Mouse (Mus musculus) MEL (cell line): ENCODE measurements around the gene Chd3.

Experiments used
- CTCF ChIP-seq, 3 experiments: IDR thresholded peaks in 2 of 3; conservative IDR thresholded peaks in 1 of 3; 2 replicates each; pipeline ENCODE4 v1.5.1; 2011 to 2012; ENCODE audit warnings: low read length in 3 of 3, low read depth in 2 of 3, mild to moderate bottlenecking in 2 of 3, improper control_type of control experiment in 1 of 3, inconsistent platforms in 1 of 3, mixed read lengths in 1 of 3, moderate library complexity in 1 of 3; ENCODE audit not compliant: control insufficient read depth in 1 of 3, insufficient read depth in 1 of 3, poor library complexity in 1 of 3, severe bottlenecking in 1 of 3
- EP300 ChIP-seq, 2 experiments: IDR thresholded peaks; 2 replicates each; pipeline ENCODE4 v1.6.1; 2011; ENCODE audit warnings: improper control_type of control experiment in 2 of 2, low read length in 2 of 2, low read depth in 1 of 2, mild to moderate bottlenecking in 1 of 2
- MAX ChIP-seq: IDR thresholded peaks from 2 replicates; pipeline ENCODE4 v1.6.1; 2011; ENCODE audit warnings: low read length, improper control_type of control experiment
- POLR2A ChIP-seq, 2 experiments: IDR thresholded peaks; 2 replicates each; pipeline ENCODE4 v1.6.1; 2011 to 2012; ENCODE audit warnings: low read length in 2 of 2, mild to moderate bottlenecking in 2 of 2, control low read depth in 1 of 2, improper control_type of control experiment in 1 of 2, low read depth in 1 of 2, moderate library complexity in 1 of 2; ENCODE audit not compliant: control insufficient read depth in 1 of 2, insufficient read depth in 1 of 2, poor library complexity in 1 of 2
- RCOR1 ChIP-seq: IDR thresholded peaks from 2 replicates; pipeline ENCODE4 v1.6.1; 2012; ENCODE audit warnings: low read depth, mild to moderate bottlenecking, inconsistent platforms, low read length, improper control_type of control experiment
- TAL1 ChIP-seq: IDR thresholded peaks from 2 replicates; pipeline ENCODE4 v1.6.1; 2012; ENCODE audit warnings: mild to moderate bottlenecking, inconsistent platforms, low read length, moderate library complexity, mixed read lengths
- TBP ChIP-seq: IDR thresholded peaks from 2 replicates; pipeline ENCODE4 v1.8.0; 2011; ENCODE audit warnings: low read depth, low read length, improper control_type of control experiment
- TCF12 ChIP-seq: IDR thresholded peaks from 2 replicates; pipeline ENCODE4 v1.6.1; 2014; ENCODE audit warnings: low read depth, mild to moderate bottlenecking, inconsistent platforms, low read length, improper control_type of control experiment, moderate library complexity
- ZC3H11A ChIP-seq: IDR thresholded peaks from 2 replicates; pipeline ENCODE4 v1.6.1; 2012; ENCODE audit warnings: low read depth, mild to moderate bottlenecking, inconsistent platforms, low read length, improper control_type of control experiment
- ZNF384 ChIP-seq: IDR thresholded peaks from 2 replicates; pipeline ENCODE4 v1.6.1; 2012; ENCODE audit warnings: low read depth, mild to moderate bottlenecking, inconsistent platforms, low read length, improper control_type of control experiment

- no peak for TF ChIP-seq POLR2A (IDR thresholded peaks at IDR 0.05; ENCODE audit: control insufficient read depth in 1 of 2, insufficient read depth in 1 of 2, low read depth in 1 of 2, low read length in 2 of 2, poor library complexity in 1 of 2)
- no peak for TF ChIP-seq MAX
- no peak for TF ChIP-seq ZC3H11A
- no peak for TF ChIP-seq CTCF (IDR thresholded peaks at IDR 0.05 in 2 of 3, conservative IDR thresholded peaks at IDR 0.05 in 1 of 3; ENCODE audit: control insufficient read depth in 1 of 3, insufficient read depth in 1 of 3, low read depth in 2 of 3, low read length in 3 of 3, poor library complexity in 1 of 3, severe bottlenecking in 1 of 3)
- TF ChIP-seq EP300 (IDR thresholded peaks at IDR 0.05; ENCODE audit: low read depth in 1 of 2, low read length in 2 of 2), result no peak
- TF ChIP-seq TBP, result no peak
- no peak for TF ChIP-seq TAL1
- TF ChIP-seq TCF12, result no peak
- no peak for TF ChIP-seq ZNF384
- no peak for TF ChIP-seq RCOR1
Measured at GRCm38 (mm10) chr11:69407724-69408004, 38.5 kb upstream of the Chd3 start.
